Mouse (Mus musculus): ENCODE results near the gene Ms4a6d.

DNA sequence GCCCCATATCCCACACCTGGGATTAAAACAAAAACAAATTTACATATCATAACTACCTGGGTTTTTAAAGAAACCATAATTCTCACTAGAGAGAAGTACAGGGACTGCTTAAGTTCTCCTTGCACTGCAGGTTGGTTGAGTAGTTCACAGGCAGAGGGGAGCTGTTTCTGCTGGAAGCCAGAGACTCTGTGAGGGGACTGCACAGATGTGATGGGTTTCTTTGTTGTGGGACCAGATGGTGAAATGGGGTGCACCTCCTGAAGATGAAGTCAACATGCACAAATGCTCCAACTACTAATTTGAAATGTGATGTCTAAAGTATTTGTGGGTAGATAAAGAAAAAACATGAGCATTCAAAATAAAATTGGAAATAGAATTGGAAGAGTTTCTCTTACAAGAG is 56.7 kb downstream of the Ms4a6d start:
- TF ChIP-seq CTCF (IDR thresholded peaks at IDR 0.05; ENCODE audit: insufficient read depth, low read length) (no peak), POLR2A (IDR thresholded peaks at IDR 0.05; ENCODE audit: borderline replicate concordance, extremely low read depth, low read depth, low read length) (no peak)
